Mouse (Mus musculus): ENCODE measurements around the gene Adipor1.
A peak's percentile ranks its signal among the peaks of the same experiment; 100 is the strongest.

Gene Adipor1

DNA sequence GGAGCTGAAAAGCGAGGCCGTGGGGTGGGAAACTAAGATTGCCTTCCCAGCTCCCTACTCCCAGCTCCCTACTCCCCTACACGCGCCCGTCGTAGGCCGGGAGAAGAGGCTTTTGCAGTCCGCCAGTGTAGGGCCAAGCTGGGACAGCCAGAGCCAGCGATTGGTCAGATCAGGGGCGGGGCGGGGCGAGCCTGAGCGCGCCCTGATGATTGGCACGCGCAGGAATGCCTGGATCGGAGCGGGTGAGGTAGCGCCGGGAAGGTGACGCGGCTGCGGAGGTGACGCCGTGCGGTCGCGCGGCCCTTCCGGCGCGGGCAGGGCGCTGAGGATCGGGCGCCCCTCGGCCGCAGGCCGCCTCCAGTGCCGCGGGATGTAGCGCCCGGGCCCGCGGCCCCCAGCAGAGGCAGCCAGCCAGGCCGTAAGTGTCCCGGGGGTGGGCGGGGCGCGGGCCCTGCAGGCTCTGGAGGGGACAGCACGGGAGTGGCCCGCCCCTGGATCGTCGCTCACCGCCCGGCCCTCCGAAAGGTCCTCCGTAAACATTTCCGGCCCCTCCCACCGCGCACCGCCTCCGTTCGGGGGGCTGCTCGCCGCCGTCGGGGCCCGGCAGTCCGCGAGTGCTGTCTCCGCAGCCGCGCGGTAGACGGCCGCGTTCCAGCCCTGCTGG is at the start of gene Adipor1:
Adipor1 (plus strand) TSS at position 211 of the 664 bp plus-strand sequence.
- peak; percentile 98 for DNase-seq

DNA sequence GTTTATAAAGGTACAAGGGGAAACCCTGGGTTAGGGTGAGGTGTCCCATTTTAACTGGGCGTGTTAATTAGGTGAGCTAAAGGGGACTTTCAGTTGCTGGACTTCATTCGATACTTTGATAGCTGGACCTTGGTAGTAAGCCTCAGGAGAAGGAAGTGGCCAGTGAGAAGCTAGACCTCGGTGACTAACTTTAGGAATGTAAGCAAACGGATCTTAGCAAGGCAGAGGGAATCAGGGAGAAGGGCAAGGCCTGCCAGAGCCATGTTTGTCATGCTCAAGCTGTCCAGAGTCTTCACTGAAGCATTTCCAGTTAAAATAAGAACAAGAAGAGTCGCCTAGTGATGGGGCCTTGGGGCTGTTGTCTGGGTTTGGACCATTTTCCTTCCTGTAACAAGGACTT is 49.7 kb upstream of the Adipor1 start:
- DNase-seq = no peak

DNA sequence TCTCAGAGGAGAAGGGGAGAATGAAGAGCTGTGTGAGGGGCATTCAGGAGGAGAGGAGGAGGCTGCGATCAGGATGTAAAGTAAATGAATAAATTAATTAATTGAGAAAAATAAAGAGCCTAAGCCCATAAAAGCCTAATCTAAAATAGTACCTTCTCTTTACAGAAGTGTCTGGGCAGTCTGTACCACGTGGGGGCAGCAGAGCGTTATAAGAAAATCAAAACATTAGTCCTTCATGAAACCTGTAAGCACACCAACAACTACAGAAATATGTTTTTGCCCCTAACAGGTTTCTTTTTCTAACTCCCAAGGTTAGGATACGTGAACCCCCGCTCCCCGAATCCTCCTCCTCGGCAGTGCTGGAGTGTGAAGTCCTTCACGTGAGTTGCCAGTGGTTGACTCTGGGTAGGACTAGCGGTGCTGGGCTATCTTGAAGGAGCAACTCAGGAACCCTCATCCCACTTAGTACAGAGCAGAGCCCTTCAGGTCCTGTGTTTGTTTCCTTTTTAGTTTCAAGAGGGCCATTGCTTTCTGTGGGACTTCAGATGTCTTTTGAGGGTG is 46.3 kb upstream of the Adipor1 start:
- DNase-seq = peak; percentile 47

GRCm38 (mm10) chr1:134374124-134374523 is 41.1 kb upstream of the Adipor1 start:
- DNase-seq = no peak

DNA sequence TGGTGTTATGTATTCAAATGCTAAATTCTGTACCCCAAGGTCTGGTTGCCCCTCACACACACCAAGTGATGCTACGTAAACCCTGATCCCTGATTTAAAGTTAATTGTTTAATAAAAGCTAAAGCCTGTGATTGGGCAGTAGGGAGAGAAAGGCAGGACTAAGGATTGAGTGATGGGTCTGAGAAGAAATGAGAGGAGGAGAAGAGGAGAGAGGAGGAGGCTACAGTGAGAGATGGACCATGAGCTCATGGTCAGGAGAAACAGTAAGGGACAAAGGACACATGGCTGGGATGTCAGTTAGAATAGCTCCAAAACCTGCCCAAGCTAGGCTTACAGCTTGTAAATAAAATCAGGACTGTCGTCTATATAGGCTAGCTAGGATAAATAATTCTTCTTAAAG is 34.1 kb upstream of the Adipor1 start:
- DNase-seq = no peak

DNA sequence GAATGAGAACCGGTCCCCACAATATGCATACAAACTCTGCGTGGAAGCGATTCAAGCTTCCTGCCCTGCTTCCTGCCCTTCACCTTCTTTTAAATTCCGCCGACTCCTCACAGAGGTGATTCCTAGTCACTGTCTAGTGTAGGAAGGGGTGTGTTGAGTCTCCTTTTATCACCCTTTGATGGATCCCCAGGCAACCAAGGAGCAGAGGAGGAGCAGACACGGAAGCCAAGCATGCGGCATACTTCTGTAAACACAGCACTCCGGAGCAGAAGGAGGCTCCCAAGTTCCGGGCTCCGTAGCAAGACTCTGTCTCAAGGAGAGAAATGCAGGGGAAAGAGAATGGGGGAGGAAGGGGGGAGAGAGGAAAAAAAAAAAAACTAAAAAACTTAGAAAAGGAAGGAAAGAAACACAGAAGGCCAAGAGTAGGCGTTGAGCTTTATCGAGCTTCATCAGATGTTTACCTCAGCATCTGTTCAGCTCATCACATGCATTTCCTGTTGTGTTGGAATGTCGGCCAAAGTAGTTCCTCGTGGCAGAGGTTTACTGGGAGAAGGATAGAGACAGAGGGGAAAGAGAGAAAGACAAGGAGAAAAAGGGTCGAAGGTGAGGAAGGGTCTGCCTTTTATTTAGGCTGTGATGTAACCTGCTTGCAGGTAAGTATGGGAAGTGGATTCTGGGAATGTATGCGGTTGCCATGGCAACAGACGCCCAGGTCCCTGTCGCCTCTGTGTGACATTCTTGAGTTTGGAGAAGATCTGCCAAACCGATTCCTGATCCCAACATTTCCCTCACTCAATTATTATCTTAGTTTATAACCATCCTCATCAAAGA is 33.2 kb upstream of the Adipor1 start:
- peak; percentile 52 for DNase-seq

- DNase-seq = no peak
These were observed 30.6 kb upstream of the Adipor1 start for GRCm38 (mm10) chr1:134384581-134384980.

- DNase-seq = no peak
These were observed 30.0 kb upstream of the Adipor1 start for GRCm38 (mm10) chr1:134385176-134385575.

DNA sequence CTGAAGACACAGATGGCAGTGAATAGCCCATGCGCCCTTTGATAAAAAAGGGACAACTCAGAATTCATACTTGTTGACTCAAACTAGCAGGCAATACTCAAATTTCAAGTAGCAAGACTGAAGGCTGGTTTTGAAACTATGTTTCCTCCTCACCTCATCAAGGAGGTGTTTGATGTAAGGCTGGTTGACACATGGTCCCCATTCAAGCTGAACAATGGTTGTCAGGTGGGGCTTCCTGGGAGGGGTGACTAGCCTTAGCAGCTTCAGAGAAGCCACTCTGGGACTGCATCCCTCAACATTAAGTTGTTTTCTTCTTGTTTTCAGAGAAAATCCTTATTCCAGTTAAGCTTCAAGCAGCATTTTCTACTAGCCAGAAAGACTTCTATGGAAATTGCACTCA is 29.5 kb upstream of the Adipor1 start, which contains the start of gene 4933406M09Rik:
4933406M09Rik (plus strand) TSS at position 275 of the 400 bp plus-strand sequence.
- DNase-seq = no peak

GRCm38 (mm10) chr1:134393827-134394226 is 21.4 kb upstream of the Adipor1 start:
- DNase-seq = no peak

GRCm38 (mm10) chr1:134398210-134398609 is 17.0 kb upstream of the Adipor1 start:
- no peak for DNase-seq

DNA sequence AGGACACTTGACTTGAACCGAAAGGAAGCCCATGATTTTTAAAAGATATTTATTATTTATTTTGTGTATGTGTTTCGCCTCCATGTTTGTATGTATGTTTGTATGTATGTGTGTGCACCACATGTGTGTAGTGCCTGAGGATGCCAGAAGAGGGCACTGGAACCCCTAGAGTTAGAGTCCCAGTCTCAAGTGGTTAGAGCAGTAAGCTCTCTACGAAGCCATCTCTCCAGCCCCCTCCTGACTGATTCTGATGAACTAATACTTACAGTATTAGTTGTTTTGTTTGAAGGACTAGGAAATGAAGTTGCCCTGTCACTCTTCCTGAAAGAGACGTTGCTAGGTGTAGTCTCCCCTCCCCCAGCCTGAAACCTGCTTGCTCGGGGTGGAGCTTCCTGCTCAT is 15.4 kb upstream of the Adipor1 start:
- no peak for DNase-seq

GRCm38 (mm10) chr1:134405509-134406413 is 9.4 kb upstream of the Adipor1 start, which contains the start of gene Cyb5r1:
Gene Cyb5r1 (plus strand): TSS chr1:134405559.
- peak; percentile 87 for DNase-seq

DNA sequence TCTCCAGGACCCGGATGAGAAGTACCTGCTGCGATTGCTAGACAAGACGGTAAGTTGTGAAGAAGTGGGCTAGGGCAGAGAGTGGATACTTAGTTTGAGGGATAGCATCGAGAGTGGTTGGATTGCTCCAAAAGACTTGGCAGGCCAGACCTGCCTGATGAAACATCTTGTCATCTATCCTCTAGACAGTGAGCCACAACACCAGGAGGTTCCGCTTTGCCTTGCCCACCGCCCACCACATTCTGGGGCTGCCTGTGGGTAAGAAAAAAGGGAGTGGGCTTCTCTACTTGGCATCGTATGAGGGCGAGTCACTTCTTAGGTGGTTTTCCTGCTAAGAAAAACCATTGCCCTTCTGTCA is 8.8 kb upstream of the Adipor1 start:
- no peak for DNase-seq

GRCm38 (mm10) chr1:134408080-134408479 is 7.1 kb upstream of the Adipor1 start:
- DNase-seq = no peak

- no peak for DNase-seq
These were observed 3.2 kb upstream of the Adipor1 start for GRCm38 (mm10) chr1:134411706-134412629.

DNA sequence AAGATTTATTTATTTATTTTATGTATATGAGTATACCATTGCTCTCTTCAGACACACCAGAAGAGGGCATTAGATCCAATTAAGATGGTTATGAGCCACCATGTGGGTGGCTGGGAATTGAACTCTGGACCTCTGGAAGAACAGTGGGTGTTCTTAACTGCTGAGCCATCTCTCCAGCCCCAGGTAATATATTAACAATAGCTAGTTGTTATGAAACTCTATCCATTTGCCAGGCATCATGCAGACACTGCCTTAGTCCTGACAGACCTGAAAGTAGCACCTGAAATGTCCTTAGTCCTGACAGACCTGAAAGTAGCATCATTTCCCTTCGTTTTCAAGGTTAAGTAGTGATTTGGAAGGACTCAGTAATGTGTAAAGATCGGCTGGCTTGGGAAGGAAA is 1.1 kb upstream of the Adipor1 start:
- DNase-seq = no peak

GRCm38 (mm10) chr1:134414501-134415167 is 544 bp upstream of the Adipor1 start:
- DNase-seq = no peak

DNA sequence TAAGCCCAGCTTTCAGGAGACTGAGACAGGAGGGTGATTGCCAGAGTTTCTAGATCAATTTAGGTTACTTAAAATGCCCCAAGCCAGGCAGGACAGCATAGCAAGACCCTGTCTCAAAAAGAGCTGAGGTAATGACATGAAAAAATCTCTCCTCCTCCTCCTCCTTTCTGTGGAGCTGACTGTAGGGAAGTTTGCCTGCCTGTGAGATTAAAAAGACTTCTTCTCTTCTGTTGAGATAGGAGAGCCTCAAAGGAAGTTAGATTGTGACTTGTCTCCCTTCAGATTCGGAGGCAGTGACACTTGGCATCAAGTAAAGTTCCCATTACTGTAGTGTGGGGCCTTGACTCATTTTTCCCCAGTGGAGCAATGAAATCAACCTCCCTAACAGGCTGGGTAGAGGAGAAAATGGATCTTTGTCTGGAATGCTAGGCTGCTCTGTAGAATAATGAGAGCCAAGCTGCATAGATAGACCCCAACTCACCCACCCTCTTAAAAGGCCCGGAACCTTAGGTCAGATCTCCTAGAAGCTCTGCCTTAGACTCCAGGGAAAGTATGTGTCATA is 3.3 kb downstream of the Adipor1 start:
- DNase-seq = no peak

GRCm38 (mm10) chr1:134419176-134419575 is 4.0 kb downstream of the Adipor1 start:
- no peak for DNase-seq
